Mouse (Mus musculus) hematopoietic stem cell, adult 5-6 weeks (primary cell): Measurements from ENCODE around the gene Arl16. TPM values are rescaled to one million over a fixed set of nuclear protein-coding genes. Genes with fewer than 3 reads are reported as not detected.

Experiments
- ATAC-seq, 2 experiments: fragments of 125-278 bp in 1 of 2; replicated peaks in 1 of 2; 2 replicates each; pipeline ENCODE4 v1.8.0; 2016 to 2017; ENCODE audit warnings: inconsistent platforms in 2 of 2, mild to moderate bottlenecking in 2 of 2, moderate number of reproducible peaks in 2 of 2, low read depth in 1 of 2, moderate TSS enrichment in 1 of 2; ENCODE audit not compliant: low FRiP score in 2 of 2, poor library complexity in 2 of 2, severe bottlenecking in 2 of 2, insufficient read depth in 1 of 2, low TSS enrichment in 1 of 2
- total RNA-seq: library from RNA; stranded (forward); fragments of 172-1452, 232-1000 nt; gene quantifications from 2 replicates; pipeline ENCODE4 v1.2.3, GENCODE M21; 2017

Gene Arl16
- total RNA-seq, 1 experiment from 2014 or later = 12.8 TPM

DNA sequence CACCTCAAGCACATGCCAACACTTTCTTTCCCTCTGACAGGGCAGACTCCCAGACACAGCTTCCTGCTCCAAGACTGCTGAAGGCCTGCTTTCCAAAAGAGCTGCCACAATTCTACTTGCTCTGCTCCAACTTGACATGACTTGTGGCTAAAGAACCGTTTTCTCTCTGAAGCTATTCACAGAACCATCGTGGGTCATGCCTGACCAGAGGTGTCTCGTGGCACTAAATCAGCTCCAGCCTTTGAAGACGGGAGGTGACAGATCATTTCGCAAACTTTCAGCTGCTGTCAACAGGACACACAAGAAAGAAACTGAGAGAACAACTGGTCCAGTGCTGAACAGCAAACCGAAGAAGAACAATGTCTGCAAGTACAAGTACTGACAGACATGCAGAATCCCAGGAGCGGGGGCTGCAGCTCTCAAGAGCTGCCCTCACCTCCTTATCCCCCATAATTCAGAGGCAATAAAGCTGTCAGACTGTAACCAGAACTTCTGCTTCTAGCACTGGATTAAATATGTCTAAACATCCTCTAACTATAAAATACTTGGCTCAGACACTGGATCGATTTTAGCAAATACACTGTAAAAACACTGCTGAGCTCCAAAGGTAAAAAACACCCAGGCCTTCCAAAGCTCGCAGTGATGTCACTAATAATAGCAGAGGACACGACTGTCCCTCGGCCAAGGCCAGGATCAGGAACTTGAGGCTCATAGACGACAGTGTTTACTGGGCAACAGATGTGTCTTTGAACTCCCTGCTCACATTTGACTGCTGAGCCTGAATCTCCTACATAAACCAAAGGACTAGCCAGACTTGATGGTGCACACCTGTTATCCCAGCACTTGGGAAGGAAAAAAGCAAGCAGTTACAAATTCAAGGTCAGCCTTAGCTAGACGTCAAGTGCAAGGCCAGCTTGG, 44.5 kb downstream of the Arl16 start:
- no peak for ATAC-seq

GRCm38 (mm10) chr11:120418592-120418991, 48.8 kb downstream of the Arl16 start:
- ATAC-seq = no peak

- no peak for ATAC-seq
These were observed 49.6 kb downstream of the Arl16 start for GRCm38 (mm10) chr11:120417852-120418251.

Other genes with a start within 250 kb of the Arl16 start
- 6.8 and 9.4 TPM in 2 replicates for gene Bahcc1, start 234.7 kb downstream of the Arl16 start, total RNA-seq
- gene Actg1, start 119.1 kb downstream of the Arl16 start, total RNA-seq = 814 and 932 TPM in 2 replicates
- gene Fscn2, start 106.1 kb downstream of the Arl16 start, total RNA-seq = 0.15 TPM in 1 of 2 replicates, not detected in the other
- 9.9 and 20.1 TPM in 2 replicates for gene Faap100, start 88.8 kb downstream of the Arl16 start, total RNA-seq
- gene Nploc4, start 29.9 kb downstream of the Arl16 start, total RNA-seq = 30.3 and 43.1 TPM in 2 replicates
- gene Tspan10, start 25.0 kb downstream of the Arl16 start, total RNA-seq = not detected in 2 replicates
- gene Pde6g, start 14.1 kb downstream of the Arl16 start, total RNA-seq = not detected in 2 replicates
- gene Oxld1, start 9.5 kb downstream of the Arl16 start, total RNA-seq = 10.2 and 12.0 TPM in 2 replicates
- gene Ccdc137, start 9.5 kb downstream of the Arl16 start, total RNA-seq = 58.3 and 96.4 TPM in 2 replicates
- 63.4 and 112 TPM in 2 replicates for gene Mrpl12, start 17.0 kb upstream of the Arl16 start, total RNA-seq
- gene Slc25a10, start 24.2 kb upstream of the Arl16 start, total RNA-seq = 10.8 and 11.4 TPM in 2 replicates
- not detected in 2 replicates for gene Gcgr, start 63.1 kb upstream of the Arl16 start, total RNA-seq
- 11.6 and 21.4 TPM in 2 replicates for gene Mcrip1, start 82.1 kb upstream of the Arl16 start, total RNA-seq
- not detected in 2 replicates for gene Ppp1r27, start 83.5 kb upstream of the Arl16 start, total RNA-seq
- gene P4hb, start 105.6 kb upstream of the Arl16 start, total RNA-seq = 384 and 534 TPM in 2 replicates
- gene Arhgdia, start 114.0 kb upstream of the Arl16 start, total RNA-seq = 110 and 120 TPM in 2 replicates
- 110 and 227 TPM in 2 replicates for gene Alyref, start 130.8 kb upstream of the Arl16 start, total RNA-seq
- gene Anapc11, start 130.8 kb upstream of the Arl16 start, total RNA-seq = 18.1 and 32.6 TPM in 2 replicates
- gene Npb, start 140.9 kb upstream of the Arl16 start, total RNA-seq = not detected in 2 replicates
- gene Pcyt2, start 150.3 kb upstream of the Arl16 start, total RNA-seq = 38.6 and 41.7 TPM in 2 replicates
- gene Sirt7, start 157.6 kb upstream of the Arl16 start, total RNA-seq = 52.4 and 56.7 TPM in 2 replicates
- gene Mafg, start 166.0 kb upstream of the Arl16 start, total RNA-seq = 18.1 and 33.2 TPM in 2 replicates
- 0.88 and 2.1 TPM in 2 replicates for gene Pycr1, start 176.2 kb upstream of the Arl16 start, total RNA-seq
- 0.94 TPM in 1 of 2 replicates, not detected in the other for gene Myadml2, start 180.6 kb upstream of the Arl16 start, total RNA-seq
- gene Notum, start 193.6 kb upstream of the Arl16 start, total RNA-seq = not detected in 2 replicates
- gene Aspscr1, start 205.4 kb upstream of the Arl16 start, total RNA-seq = 37.1 and 48.8 TPM in 2 replicates
- gene Cenpx, start 246.1 kb upstream of the Arl16 start, total RNA-seq = 58.2 and 91.7 TPM in 2 replicates
- gene Lrrc45, start 246.3 kb upstream of the Arl16 start, total RNA-seq = 34.2 and 34.5 TPM in 2 replicates